Mouse (Mus musculus) neural tube, embryonic 13.5 days (tissue): ENCODE measurements at regions not wholly inside any gene's neighbourhood (a gene's known extent, or its start where the extent isn't known, plus 50 kb on each side); places are given as distances from the start of the nearest gene placed in this dataset.
A peak's percentile ranks its signal among the peaks of the same experiment; 100 is the strongest.

Source experiments
- ATAC-seq: fragments of 200-750 bp; cut with Nextera tagmentation; 2 replicates; pipeline ENCODE4 v1.8.0; 2017; ENCODE audit warnings: low read depth, mild to moderate bottlenecking, moderate TSS enrichment, moderate library complexity
- H3K27ac ChIP-seq: fragments of 300-500 bp; sonication (generic); replicated peaks from 2 replicates; pipeline ENCODE4 v1.5.1; 2015; ENCODE audit warnings: moderate library complexity, mild to moderate bottlenecking, inconsistent platforms
- H3K27me3 ChIP-seq: fragments of 300-500 bp; sonication (generic); 2 replicates; pipeline ENCODE4 v1.6.1; 2015; ENCODE audit warnings: mild to moderate bottlenecking, inconsistent platforms
- H3K36me3 ChIP-seq: fragments of 300-500 bp; sonication (generic); 2 replicates; pipeline ENCODE4 v1.6.1; 2015; ENCODE audit warnings: mild to moderate bottlenecking, inconsistent platforms
- H3K4me1 ChIP-seq: fragments of 300-500 bp; sonication (generic); replicated peaks from 2 replicates; pipeline ENCODE4 v1.6.1; 2015; ENCODE audit warnings: inconsistent platforms
- H3K4me2 ChIP-seq: fragments of 300-500 bp; sonication (generic); 2 replicates; pipeline ENCODE4 v1.6.1; 2015; ENCODE audit warnings: inconsistent platforms, mild to moderate bottlenecking, moderate library complexity
- H3K4me3 ChIP-seq: fragments of 300-500 bp; sonication (generic); 2 replicates; pipeline ENCODE4 v1.5.1; 2015; ENCODE audit warnings: mild to moderate bottlenecking, inconsistent platforms
- H3K9ac ChIP-seq: fragments of 300-500 bp; sonication (generic); 2 replicates; pipeline ENCODE4 v1.6.1; 2015; ENCODE audit warnings: moderate library complexity, mild to moderate bottlenecking, inconsistent platforms
- H3K9me3 ChIP-seq: fragments of 300-500 bp; sonication (generic); 2 replicates; pipeline ENCODE4 v1.6.1; 2016; ENCODE audit warnings: inconsistent platforms
- WGBS: fragments of 180-500 bp; shearing (Covaris S2); methylation state at CpG from one replicate; pipeline ENCODE4 v1.1.7; 2015; 5-methylcytosine and 5-hydroxymethylcytosine counted together

- Histone ChIP-seq H3K36me3 (no peaks in the 10 kb centered on the region), H3K4me3 (no peak overlapping the region), H3K27me3 (no peaks in the 10 kb centered on the region), H3K9ac (no peak overlapping the region), H3K27ac (no peak overlapping the region), H3K4me1 (no peaks in the 10 kb centered on the region), H3K9me3 (no peaks in the 10 kb centered on the region), H3K4me2 (no peak overlapping the region)
- WGBS: 77% methylated on average over 1 of the region's 1 CpGs
- ATAC-seq: no peak
These were observed 206.7 kb upstream of the Jade1 start for GRCm38 (mm10) chr3:41348795-41349194.

- no peak for ATAC-seq
- H3K36me3 ChIP-seq: no peaks in the 10 kb centered on the region
- H3K9me3 ChIP-seq: no peaks in the 10 kb centered on the region
These were observed 208.7 kb upstream of the Jade1 start for GRCm38 (mm10) chr3:41346863-41347262.

GRCm38 (mm10) chr3:41343431-41343830, 212.1 kb upstream of the Jade1 start:
- no peaks in the 10 kb centered on the region for H3K9me3 ChIP-seq
- H3K27ac ChIP-seq: no peak overlapping the region
- no peak overlapping the region for H3K4me3 ChIP-seq
- 84% methylated on average over 2 of the region's 2 CpGs for WGBS
- no peak for ATAC-seq
- no peak overlapping the region for H3K4me2 ChIP-seq
- no peak overlapping the region for H3K9ac ChIP-seq
- H3K4me1 ChIP-seq: no peaks in the 10 kb centered on the region
- H3K27me3 ChIP-seq: no peaks in the 10 kb centered on the region
- H3K36me3 ChIP-seq: no peaks in the 10 kb centered on the region

More at GRCm38 (mm10) chr3:41346863-41347262, 208.7 kb upstream of the Jade1 start:
- Histone ChIP-seq H3K9ac (no peak overlapping the region), H3K4me3 (no peak overlapping the region), H3K4me1 (no peaks in the 10 kb centered on the region), H3K4me2 (no peak overlapping the region), H3K27me3 (no peaks in the 10 kb centered on the region), H3K27ac (no peak overlapping the region)
- 56% methylated on average over 5 of the region's 5 CpGs for WGBS

GRCm38 (mm10) chr3:41332481-41332880, 223.1 kb upstream of the Jade1 start:
- no peak for ATAC-seq
- 59% methylated on average over 7 of the region's 7 CpGs for WGBS
- no peak overlapping the region for H3K4me2 ChIP-seq
- H3K27me3 ChIP-seq: no peaks in the 10 kb centered on the region
- no peak overlapping the region for H3K27ac ChIP-seq
- no peak overlapping the region for H3K9ac ChIP-seq
- no peaks in the 10 kb centered on the region for H3K36me3 ChIP-seq
- no peaks in the 10 kb centered on the region for H3K4me1 ChIP-seq
- H3K9me3 ChIP-seq: no peaks in the 10 kb centered on the region; the same call in 1 of the 2 replicates
- H3K4me3 ChIP-seq: no peak overlapping the region

GRCm38 (mm10) chr3:41330356-41330755, 225.2 kb upstream of the Jade1 start:
- no peak overlapping the region for H3K9ac ChIP-seq
- no peaks in the 10 kb centered on the region; the same call in 1 of the 2 replicates for H3K9me3 ChIP-seq
- no peak overlapping the region for H3K4me2 ChIP-seq
- no peaks in the 10 kb centered on the region for H3K27me3 ChIP-seq
- no peaks in the 10 kb centered on the region for H3K4me1 ChIP-seq
- ATAC-seq: no peak
- WGBS: 83% methylated on average over 5 of the region's 5 CpGs
- no peak overlapping the region for H3K4me3 ChIP-seq
- no peak overlapping the region for H3K27ac ChIP-seq
- no peaks in the 10 kb centered on the region for H3K36me3 ChIP-seq

GRCm38 (mm10) chr3:41328828-41329227, 226.7 kb upstream of the Jade1 start:
- Histone ChIP-seq H3K4me3 (no peak overlapping the region), H3K36me3 (no peaks in the 10 kb centered on the region), H3K9me3 (no peaks in the 10 kb centered on the region; the same call in 1 of the 2 replicates), H3K27me3 (no peaks in the 10 kb centered on the region), H3K4me1 (no peaks in the 10 kb centered on the region), H3K9ac (no peak overlapping the region), H3K27ac (no peak overlapping the region), H3K4me2 (no peak overlapping the region)
- WGBS: 95% methylated on average over 1 of the region's 1 CpGs
- no peak for ATAC-seq

- Histone ChIP-seq H3K9ac (no peak overlapping the region), H3K27me3 (no peaks in the 10 kb centered on the region), H3K4me3 (no peak overlapping the region), H3K9me3 (no peaks in the 10 kb centered on the region), H3K36me3 (no peaks in the 10 kb centered on the region), H3K27ac (no peak overlapping the region), H3K4me1 (no peaks in the 10 kb centered on the region), H3K4me2 (no peak overlapping the region)
- no peak for ATAC-seq
- WGBS: 86% methylated on average over 12 of the region's 12 CpGs
These were observed 229.1 kb upstream of the Jade1 start for GRCm38 (mm10) chr3:41326211-41327104.

- H3K4me3 ChIP-seq: no peak overlapping the region
- no peaks in the 10 kb centered on the region for H3K27me3 ChIP-seq
- H3K27ac ChIP-seq: no peak overlapping the region
- peaks cover 18% of the 10 kb centered on the region for H3K4me1 ChIP-seq
- ATAC-seq: no peak
- H3K9ac ChIP-seq: no peak overlapping the region
- 94% methylated on average over 1 of the region's 1 CpGs for WGBS
- no peaks in the 10 kb centered on the region for H3K36me3 ChIP-seq
- H3K9me3 ChIP-seq: no peaks in the 10 kb centered on the region
- no peak overlapping the region for H3K4me2 ChIP-seq
These were observed 233.7 kb upstream of the Jade1 start for GRCm38 (mm10) chr3:41321808-41322207.

- peak; percentile 47; the same call in 1 of the 2 replicates for ATAC-seq
- no peak overlapping the region for H3K4me3 ChIP-seq
These were observed 236.2 kb upstream of the Jade1 start for GRCm38 (mm10) chr3:41319214-41319856.

GRCm38 (mm10) chr3:41318232-41319131, 235.6 kb upstream of the Pgrmc2 start:
- ATAC-seq: no peak

More at GRCm38 (mm10) chr3:41319214-41319856, 236.2 kb upstream of the Jade1 start:
- no peak overlapping the region for H3K27ac ChIP-seq
- H3K36me3 ChIP-seq: no peaks in the 10 kb centered on the region
- no peak overlapping the region for H3K4me2 ChIP-seq
- no peaks in the 10 kb centered on the region for H3K9me3 ChIP-seq
- no peaks in the 10 kb centered on the region for H3K27me3 ChIP-seq
- H3K9ac ChIP-seq: no peak overlapping the region
- 54% methylated on average over 5 of the region's 5 CpGs for WGBS
- peaks cover 18% of the 10 kb centered on the region for H3K4me1 ChIP-seq

GRCm38 (mm10) chr3:41317170-41317569, 234.3 kb upstream of the Pgrmc2 start:
- peak; percentile 65 for ATAC-seq
- 14% methylated on average over 4 of the region's 4 CpGs for WGBS
- Histone ChIP-seq H3K4me3 (no peak overlapping the region), H3K9me3 (no peaks in the 10 kb centered on the region), H3K27me3 (no peaks in the 10 kb centered on the region), H3K36me3 (no peaks in the 10 kb centered on the region), H3K27ac (no peak overlapping the region), H3K4me1 (peaks cover 18% of the 10 kb centered on the region), H3K9ac (no peak overlapping the region), H3K4me2 (no peak overlapping the region)

More at GRCm38 (mm10) chr3:41318232-41319131, 235.6 kb upstream of the Pgrmc2 start:
- H3K9ac ChIP-seq: no peak overlapping the region
- WGBS: 33% methylated on average over 12 of the region's 12 CpGs
- H3K4me1 ChIP-seq: peaks cover 18% of the 10 kb centered on the region
- H3K36me3 ChIP-seq: no peaks in the 10 kb centered on the region
- no peaks in the 10 kb centered on the region for H3K27me3 ChIP-seq
- H3K4me2 ChIP-seq: no peak overlapping the region
- no peak overlapping the region for H3K4me3 ChIP-seq
- no peak overlapping the region for H3K27ac ChIP-seq
- no peaks in the 10 kb centered on the region for H3K9me3 ChIP-seq
